Mouse (Mus musculus): Measurements from ENCODE around the gene Rbm12b1. TPM values are rescaled to one million over a fixed set of nuclear protein-coding genes. Genes with fewer than 3 reads are reported as not detected.

Rbm12b1 gene
- polyA plus RNA-seq (2017; shearing (Covaris generic)), result 10 to 100 TPM in 1 of 2 experiments, 1 to 10 TPM in 1; 9.1 to 14.3 TPM

DNA sequence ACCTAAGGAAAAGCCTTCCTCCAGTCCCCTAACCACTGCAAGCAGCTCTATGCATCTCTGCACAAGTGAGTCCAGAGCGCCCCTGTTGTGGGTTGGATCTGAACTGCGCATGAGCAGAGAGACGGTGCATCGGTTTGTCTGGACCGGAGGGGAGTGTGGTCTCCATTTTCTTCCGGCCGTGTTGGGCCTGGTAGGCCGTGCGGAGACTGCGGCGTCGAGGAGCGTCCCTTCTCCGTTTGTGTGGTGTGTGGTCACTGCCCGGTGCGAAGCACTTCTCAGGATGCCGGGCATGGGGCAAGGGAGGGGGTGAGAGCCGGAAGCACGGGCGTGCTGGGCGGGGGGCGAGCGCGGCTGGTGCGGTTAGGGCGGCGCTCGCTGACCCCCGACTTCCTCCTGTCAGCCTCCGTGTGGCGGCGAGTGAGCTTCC, at the start of gene Rbm12b1:
Rbm12b1 (plus strand) TSS at position 124 of the 427 bp plus-strand sequence.

DNA sequence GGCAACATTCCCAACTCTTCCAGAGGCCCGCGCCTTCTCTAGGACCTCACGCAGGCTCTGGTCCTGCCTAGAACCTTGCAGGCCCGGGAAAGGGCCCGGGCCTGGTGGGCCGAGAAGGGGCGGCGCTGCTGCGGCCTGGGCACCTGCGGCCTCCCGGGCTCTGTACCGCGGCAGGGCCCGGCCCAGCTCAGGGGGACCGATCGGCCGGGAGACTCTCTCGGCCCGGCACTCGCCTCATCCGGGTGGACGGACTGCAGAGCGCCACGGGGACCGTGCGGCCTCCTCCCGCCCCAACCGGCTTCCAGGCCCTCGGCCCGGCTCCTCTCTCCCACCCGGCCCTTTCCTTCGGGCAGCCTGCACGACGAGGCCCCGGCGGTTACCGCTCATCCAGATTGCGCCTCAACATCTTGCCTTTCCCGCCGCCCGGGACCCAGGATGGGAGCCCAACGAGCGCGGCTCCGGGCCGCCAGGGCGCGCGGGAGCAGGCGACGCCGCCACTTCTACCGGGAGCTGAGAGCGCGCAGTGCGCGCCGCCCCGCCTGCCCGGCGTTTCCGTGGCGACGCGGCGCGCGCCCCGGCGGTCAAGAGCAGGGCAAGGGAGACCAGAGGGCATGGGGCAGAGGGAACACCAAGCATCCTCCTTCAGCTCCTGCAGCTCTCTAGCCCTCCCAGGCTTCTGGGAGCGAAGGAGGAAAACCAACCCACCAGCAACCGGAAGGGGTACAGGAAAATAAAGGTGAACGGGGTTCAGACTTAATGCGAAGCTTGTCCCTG, 31.4 kb downstream of the Rbm12b1 start, which contains the start of gene Fam92a:
Fam92a (minus strand) TSS at position 698 of the 774 bp plus-strand sequence.

Other genes starting within 250 kb of the Rbm12b1 start
- gene Gm10604, start 159.0 kb upstream of the Rbm12b1 start, polyA plus RNA-seq (2017; shearing (Covaris generic)), result under 1 TPM in 1 of 2 experiments, not detected in 1; 0.63 TPM
- gene Rbm12b2, start 50.8 kb upstream of the Rbm12b1 start, polyA plus RNA-seq (2017; shearing (Covaris generic)), result 10 to 100 TPM in 1 of 2 experiments, 1 to 10 TPM in 1; 6.6 to 14.9 TPM
- gene Fam92a, start 31.8 kb downstream of the Rbm12b1 start, polyA plus RNA-seq (2017; shearing (Covaris generic)), result 10 to 100 TPM; 50.8 to 52.5 TPM